Mouse (Mus musculus) stomach, embryonic 16.5 days (tissue): ENCODE results near the gene Rac2. TPM values are rescaled to one million over a fixed set of nuclear protein-coding genes. Genes with fewer than 3 reads are reported as not detected.

Experiments used
- ATAC-seq: fragments of 200-750 bp; cut with Nextera tagmentation; 2 replicates; pipeline ENCODE4 v1.8.0; 2017; ENCODE audit warnings: moderate number of reproducible peaks, moderate TSS enrichment; ENCODE audit not compliant: insufficient read depth, low FRiP score
- H3K27ac ChIP-seq: fragments of 300-500 bp; sonication (generic); 2 replicates; pipeline ENCODE4 v1.5.1; 2014; ENCODE audit warnings: low read length
- H3K27me3 ChIP-seq: fragments of 300-500 bp; sonication (generic); 2 replicates; pipeline ENCODE4 v1.6.1; 2014; ENCODE audit warnings: low read length, control low read depth, mixed read lengths; ENCODE audit not compliant: control insufficient read depth, insufficient read depth
- H3K36me3 ChIP-seq: fragments of 300-500 bp; sonication (generic); 2 replicates; pipeline ENCODE4 v1.6.1; 2014; ENCODE audit warnings: low read length; ENCODE audit not compliant: control insufficient read depth, insufficient read depth
- H3K4me1 ChIP-seq: fragments of 300-500 bp; sonication (generic); 2 replicates; pipeline ENCODE4 v1.6.1; 2014; ENCODE audit warnings: low read length, control low read depth, mixed read lengths; ENCODE audit not compliant: control insufficient read depth, insufficient read depth
- H3K4me2 ChIP-seq: fragments of 300-500 bp; sonication (generic); 2 replicates; pipeline ENCODE4 v1.6.1; 2014; ENCODE audit warnings: low read depth, low read length, mixed read lengths
- H3K4me3 ChIP-seq: fragments of 300-500 bp; sonication (generic); replicated peaks from 2 replicates; pipeline ENCODE4 v1.5.1; 2014; ENCODE audit warnings: mild to moderate bottlenecking, low read length
- H3K9ac ChIP-seq: fragments of 300-500 bp; sonication (generic); 2 replicates; pipeline ENCODE4 v1.6.1; 2014; ENCODE audit warnings: low read length
- H3K9me3 ChIP-seq: fragments of 300-500 bp; sonication (generic); replicated peaks from 2 replicates; pipeline ENCODE4 v1.6.1; 2016; ENCODE audit warnings: low read length, control low read depth; ENCODE audit not compliant: control insufficient read depth
- WGBS: fragments of 180-500 bp; shearing (Covaris S2); extraction: QIAGEN DNeasy Blood & Tissue Kit; methylation state at CpG from one replicate; pipeline ENCODE4 v1.1.7; 2014; 5-methylcytosine and 5-hydroxymethylcytosine counted together
- polyA plus RNA-seq: library from polyadenylated mRNA; unstranded; fragments of >200 nt; fragmentation: Nextera tagmentation; extraction: Ambion mirVana; gene quantifications from 2 replicates; pipeline ENCODE4 v1.2.1, GENCODE M21; 2015

Rac2 gene
- polyA plus RNA-seq, 1 experiment from 2014 or later = 26.2 TPM

- WGBS = 61% methylated on average over 7 of the region's 7 CpGs
- Histone ChIP-seq H3K9me3 (no peaks in the 10 kb centered on the region), H3K4me2 (no peak overlapping the region), H3K27me3 (no peaks in the 10 kb centered on the region), H3K9ac (peak overlapping the region; percentile 25; the same call in 1 of the 2 replicates), H3K4me1 (peaks cover 10% of the 10 kb centered on the region; the same call in 1 of the 2 replicates), H3K36me3 (no peaks in the 10 kb centered on the region), H3K4me3 (no peak overlapping the region), H3K27ac (no peak overlapping the region)
- ATAC-seq = no peak
These were observed 60.6 kb downstream of the Rac2 start for GRCm38 (mm10) chr15:78511951-78512350.

- no peak for ATAC-seq
- Histone ChIP-seq H3K9me3 (no peaks in the 10 kb centered on the region), H3K4me2 (no peak overlapping the region), H3K4me1 (peaks cover 7% of the 10 kb centered on the region; the same call in 1 of the 2 replicates), H3K36me3 (no peaks in the 10 kb centered on the region), H3K9ac (no peak overlapping the region), H3K4me3 (no peak overlapping the region), H3K27me3 (no peaks in the 10 kb centered on the region), H3K27ac (no peak overlapping the region)
- 86% methylated on average over 6 of the region's 6 CpGs for WGBS
These were observed 61.8 kb downstream of the Rac2 start for GRCm38 (mm10) chr15:78510736-78511135.

- Histone ChIP-seq H3K27ac (no peak overlapping the region), H3K4me2 (no peak overlapping the region), H3K36me3 (no peaks in the 10 kb centered on the region), H3K4me3 (no peak overlapping the region), H3K27me3 (no peaks in the 10 kb centered on the region), H3K9ac (peak overlapping the region; percentile 14; the same call in 1 of the 2 replicates), H3K4me1 (peaks cover 7% of the 10 kb centered on the region; the same call in 1 of the 2 replicates), H3K9me3 (no peaks in the 10 kb centered on the region)
- no peak for ATAC-seq
- 67% methylated on average over 8 of the region's 8 CpGs for WGBS
These were observed 62.4 kb downstream of the Rac2 start for GRCm38 (mm10) chr15:78510121-78510576.

- Histone ChIP-seq H3K4me1 (peaks cover 7% of the 10 kb centered on the region; the same call in 1 of the 2 replicates), H3K9me3 (no peaks in the 10 kb centered on the region), H3K4me3 (no peak overlapping the region), H3K27ac (no peak overlapping the region), H3K9ac (no peak overlapping the region), H3K36me3 (no peaks in the 10 kb centered on the region), H3K4me2 (no peak overlapping the region), H3K27me3 (no peaks in the 10 kb centered on the region)
- ATAC-seq = no peak
- WGBS = 46% methylated on average over 12 of the region's 12 CpGs
These were observed 63.2 kb downstream of the Rac2 start for GRCm38 (mm10) chr15:78509297-78509899.

Other genes with a start within 250 kb of the Rac2 start
- 2.4 and 3.4 TPM in 2 replicates for gene Csf2rb, start 247.0 kb downstream of the Rac2 start, polyA plus RNA-seq
- not detected in 2 replicates for gene Tex33, start 176.9 kb downstream of the Rac2 start, polyA plus RNA-seq
- 123 and 146 TPM in 2 replicates for gene Tst, start 166.9 kb downstream of the Rac2 start, polyA plus RNA-seq
- 6.8 TPM in 2 replicates for gene Mpst, start 166.4 kb downstream of the Rac2 start, polyA plus RNA-seq
- gene Kctd17, start 144.2 kb downstream of the Rac2 start, polyA plus RNA-seq = 28.1 and 32.0 TPM in 2 replicates
- 1.8 TPM in 2 replicates for gene Tmprss6, start 104.1 kb downstream of the Rac2 start, polyA plus RNA-seq
- gene Il2rb, start 77.5 kb downstream of the Rac2 start, polyA plus RNA-seq = 0.75 and 0.92 TPM in 2 replicates
- gene C1qtnf6, start 41.4 kb downstream of the Rac2 start, polyA plus RNA-seq = 31.3 and 35.6 TPM in 2 replicates
- gene Sstr3, start 28.1 kb downstream of the Rac2 start, polyA plus RNA-seq = 0.12 and 0.39 TPM in 2 replicates
- gene Cyth4, start 24.3 kb upstream of the Rac2 start, polyA plus RNA-seq = 10.0 and 12.9 TPM in 2 replicates
- gene Elfn2, start 146.0 kb upstream of the Rac2 start, polyA plus RNA-seq = 0.07 and 0.17 TPM in 2 replicates
- gene Mfng, start 200.7 kb upstream of the Rac2 start, polyA plus RNA-seq = 18.5 and 18.7 TPM in 2 replicates
- gene Card10, start 230.3 kb upstream of the Rac2 start, polyA plus RNA-seq = 4.0 and 4.4 TPM in 2 replicates